Mouse (Mus musculus): ENCODE measurements at regions not wholly inside any gene's neighbourhood (a gene's known extent, or its start where the extent isn't known, plus 50 kb on each side); places are given as distances from the start of the nearest gene placed in this dataset.
A peak's percentile ranks its signal among the peaks of the same experiment; 100 is the strongest.

GRCm38 (mm10) chr17:83937576-83937975, 89.8 kb upstream of the Haao start:
- DNase-seq (ENCODE audit: low spot score in 2 of 2): peak in 1 of 2 experiments; percentile 82

GRCm38 (mm10) chr17:83936677-83937076, 88.9 kb upstream of the Haao start:
- DNase-seq (ENCODE audit: low spot score in 2 of 2): no peak

- DNase-seq (ENCODE audit: low spot score in 2 of 2): no peak
Observed at GRCm38 (mm10) chr17:83935969-83936368, 88.2 kb upstream of the Haao start.

GRCm38 (mm10) chr17:83935232-83935631, 87.5 kb upstream of the Haao start:
- no peak for DNase-seq (ENCODE audit: low spot score in 2 of 2)

GRCm38 (mm10) chr17:83933743-83934142, 86.0 kb upstream of the Haao start:
- DNase-seq (ENCODE audit: low spot score in 2 of 2): no peak

GRCm38 (mm10) chr17:83930401-83930800, 82.6 kb upstream of the Haao start:
- no peak for DNase-seq (ENCODE audit: low spot score in 2 of 2)

- no peak for DNase-seq (ENCODE audit: low spot score in 2 of 2)
Observed at GRCm38 (mm10) chr17:83927749-83928387, 80.1 kb upstream of the Haao start.

GRCm38 (mm10) chr17:83924259-83924922, 76.6 kb upstream of the Haao start:
- DNase-seq (ENCODE audit: low spot score in 2 of 2): no peak

GRCm38 (mm10) chr17:83920894-83921293, 73.1 kb upstream of the Haao start:
- no peak for DNase-seq (ENCODE audit: low spot score in 2 of 2)

- DNase-seq (ENCODE audit: low spot score in 2 of 2): no peak
Observed at GRCm38 (mm10) chr17:83920225-83920624, 72.5 kb upstream of the Haao start.

- DNase-seq (ENCODE audit: low spot score in 2 of 2): no peak
Observed at GRCm38 (mm10) chr17:83918413-83919139, 70.8 kb upstream of the Haao start.

GRCm38 (mm10) chr17:83917781-83918180, 70.0 kb upstream of the Haao start:
- no peak for DNase-seq (ENCODE audit: low spot score in 2 of 2)

GRCm38 (mm10) chr17:83916684-83917166, 69.0 kb upstream of the Haao start:
- DNase-seq (ENCODE audit: low spot score in 2 of 2): no peak

GRCm38 (mm10) chr17:83915034-83915433, 67.3 kb upstream of the Haao start:
- no peak for DNase-seq (ENCODE audit: low spot score in 2 of 2)

GRCm38 (mm10) chr17:83914603-83915002, 66.8 kb upstream of the Haao start:
- no peak for DNase-seq (ENCODE audit: low spot score in 2 of 2)

GRCm38 (mm10) chr17:83913711-83914415, 66.1 kb upstream of the Haao start:
- DNase-seq (ENCODE audit: low spot score in 2 of 2): no peak

GRCm38 (mm10) chr17:83912421-83912820, 64.7 kb upstream of the Haao start:
- DNase-seq (ENCODE audit: low spot score in 2 of 2): no peak

GRCm38 (mm10) chr17:83908811-83909210, 61.0 kb upstream of the Haao start:
- DNase-seq (ENCODE audit: low spot score in 2 of 2): no peak

GRCm38 (mm10) chr17:83907538-83907937, 59.8 kb upstream of the Haao start:
- no peak for DNase-seq (ENCODE audit: low spot score in 2 of 2)

- DNase-seq (ENCODE audit: low spot score in 2 of 2): no peak
Observed at GRCm38 (mm10) chr17:83906751-83907537, 59.2 kb upstream of the Haao start.

- peak; percentile 74 to 79 for DNase-seq (ENCODE audit: low spot score in 2 of 2)
Observed at GRCm38 (mm10) chr17:83903467-83903866, 55.7 kb upstream of the Haao start.
